Mouse (Mus musculus): Measurements from ENCODE around the gene Nacc2.

The Nacc2 gene

DNA sequence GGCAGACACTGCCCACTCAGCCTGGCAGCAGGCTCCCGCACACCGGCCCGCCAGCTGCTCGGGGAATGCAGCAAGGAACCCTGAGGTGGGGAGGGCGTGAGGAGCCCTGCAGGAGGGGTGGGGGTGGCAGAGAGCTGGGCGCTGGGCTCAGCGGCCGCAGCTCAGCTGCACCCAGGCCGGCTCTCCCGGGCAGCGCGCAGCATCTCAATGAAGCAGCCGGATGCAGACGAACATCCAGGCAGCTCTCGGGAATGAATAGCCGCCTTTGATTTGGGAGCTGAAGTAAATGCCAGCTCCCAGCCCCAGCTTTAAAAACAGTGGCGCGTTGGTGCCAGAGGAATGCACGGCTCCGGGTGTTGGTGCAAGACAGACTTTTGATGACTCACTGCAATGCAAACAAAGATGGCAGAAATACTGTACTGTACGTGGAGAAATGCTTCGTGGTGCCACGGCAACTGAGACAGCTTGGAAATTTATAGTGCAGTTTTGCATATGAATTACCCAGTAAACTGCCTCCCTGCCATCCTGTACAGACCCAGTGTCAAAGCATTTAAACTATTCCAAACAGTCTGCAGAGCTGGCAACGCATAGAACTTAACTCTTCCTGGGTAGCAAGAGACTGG is 31.1 kb downstream of the Nacc2 start:
- no peak for DNase-seq

DNA sequence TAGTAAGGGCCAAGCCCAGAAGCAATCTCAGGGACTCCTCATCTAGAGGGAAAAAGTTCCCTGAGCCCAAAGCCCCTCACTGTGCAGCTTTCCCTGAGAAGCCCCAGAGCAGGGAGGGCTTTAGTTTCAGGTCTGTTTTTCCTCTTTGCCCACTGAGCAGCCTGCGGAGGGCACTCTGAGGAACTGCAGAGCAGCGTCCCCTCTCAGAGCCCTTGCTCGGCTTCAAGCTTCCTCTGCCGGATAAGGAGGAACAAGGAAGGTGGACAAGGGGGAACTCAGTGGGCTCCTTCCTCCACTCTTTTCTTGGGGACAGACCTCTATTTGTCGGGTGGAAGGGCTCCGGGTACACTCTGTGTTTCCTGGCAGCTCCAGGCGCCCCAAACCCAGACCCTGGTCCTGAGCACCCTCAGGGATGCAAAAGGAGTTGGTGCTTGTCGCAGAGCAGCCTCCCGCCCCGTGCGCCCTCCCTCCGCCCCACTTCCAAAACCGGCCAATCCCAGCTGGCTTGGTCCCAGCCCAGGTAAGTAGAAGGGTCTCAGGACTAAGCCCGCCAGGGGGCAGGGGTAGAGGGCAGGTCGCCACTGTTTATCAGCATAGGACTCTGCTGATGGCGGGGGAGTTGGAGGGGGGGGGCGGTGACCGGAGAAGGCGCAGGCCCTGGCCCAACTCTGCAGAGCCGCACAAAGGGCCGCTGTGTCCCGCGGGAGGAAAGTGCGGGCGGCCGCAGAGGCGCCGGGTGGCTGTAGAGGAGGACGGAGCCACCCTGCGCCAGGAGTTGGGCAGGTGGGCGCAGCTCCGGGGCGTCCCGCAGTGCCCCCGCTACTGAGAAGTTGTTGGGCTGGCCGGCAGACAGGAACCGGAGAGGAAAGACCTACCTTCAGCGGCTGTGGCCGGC is 31.9 kb downstream of the Nacc2 start:
- peak; percentile 40 for DNase-seq

DNA sequence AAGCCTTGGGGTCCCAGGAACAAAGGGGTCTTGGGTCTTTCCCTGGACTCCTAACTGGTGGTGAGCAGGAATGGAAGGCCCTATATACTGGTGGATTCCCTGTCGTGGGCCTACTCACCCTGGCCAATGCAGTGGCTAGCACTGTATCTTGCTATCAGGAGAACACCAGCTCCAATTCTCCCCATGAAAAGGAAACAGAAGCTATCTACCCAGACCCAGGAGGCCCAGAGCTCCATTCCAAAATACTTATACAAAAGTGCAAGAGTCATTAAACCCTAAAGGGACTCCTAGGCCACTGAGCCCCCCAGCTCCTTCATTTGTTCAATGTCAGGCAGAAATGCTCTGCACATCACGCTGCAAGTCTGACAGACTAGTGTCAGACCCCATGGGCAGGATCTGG is 34.0 kb downstream of the Nacc2 start:
- no peak for DNase-seq

DNA sequence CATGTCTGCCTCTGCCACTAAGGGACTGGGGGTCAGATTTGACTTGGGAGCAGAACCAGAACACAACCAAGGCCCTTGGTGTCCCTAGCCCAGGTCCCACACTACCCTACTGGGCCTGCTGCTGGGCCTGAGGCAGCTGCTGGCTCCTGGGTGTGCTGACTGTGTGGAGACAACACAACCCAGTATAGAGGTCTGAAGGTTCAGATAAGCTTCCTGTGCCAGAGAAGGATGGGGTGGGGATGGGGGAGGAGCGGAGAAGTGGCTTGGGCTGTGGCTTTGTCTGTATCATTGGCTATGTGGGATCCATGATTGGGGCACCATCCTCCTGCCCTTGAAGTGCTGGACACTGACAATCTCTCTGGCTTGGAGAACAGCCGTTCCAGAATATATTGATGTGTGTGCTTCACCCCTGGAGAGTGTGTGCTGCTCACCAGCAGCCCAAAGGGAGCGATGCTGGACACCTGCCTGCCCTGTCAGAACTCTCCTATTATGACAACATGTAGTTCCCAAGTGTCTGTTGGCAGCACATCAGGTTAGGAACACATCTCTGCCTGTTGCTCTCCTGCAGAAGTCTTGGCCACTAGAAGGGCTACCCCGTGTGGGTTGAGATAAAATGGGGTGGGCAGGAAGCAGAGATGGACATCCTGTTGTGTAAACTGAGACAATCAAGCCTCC is 36.0 kb downstream of the Nacc2 start:
- DNase-seq, result no peak

- no peak for DNase-seq
These were observed 36.5 kb downstream of the Nacc2 start for GRCm38 (mm10) chr2:26086505-26086904.

- no peak for DNase-seq
These were observed 40.1 kb downstream of the Nacc2 start for GRCm38 (mm10) chr2:26082883-26083282.

DNA sequence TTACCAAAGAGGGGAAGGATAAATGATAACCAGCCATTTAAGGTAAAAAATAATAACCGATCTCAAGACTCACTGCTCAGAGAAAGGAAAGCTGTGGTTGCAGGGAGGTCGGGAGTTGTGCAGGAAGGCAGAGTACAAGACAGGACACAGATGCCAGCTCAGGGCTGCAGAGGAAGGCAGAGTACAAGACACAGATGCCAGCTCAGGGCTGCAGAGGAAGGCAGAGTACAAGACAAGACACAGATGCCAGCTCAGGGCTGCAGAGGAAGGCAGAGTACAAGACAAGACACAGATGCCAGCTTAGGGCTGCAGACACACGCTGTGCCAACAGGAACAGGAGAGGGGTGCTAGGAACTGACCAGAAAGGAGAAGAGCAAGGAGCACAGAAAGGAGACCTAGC is 42.2 kb downstream of the Nacc2 start:
- no peak for DNase-seq

- DNase-seq, result no peak
These were observed 43.6 kb downstream of the Nacc2 start for GRCm38 (mm10) chr2:26079409-26079808.

- no peak for DNase-seq
These were observed 46.0 kb downstream of the Nacc2 start for GRCm38 (mm10) chr2:26077068-26077467.

- DNase-seq, result no peak
These were observed 46.9 kb downstream of the Nacc2 start for GRCm38 (mm10) chr2:26076121-26076520.

- DNase-seq, result no peak
These were observed 48.5 kb downstream of the Nacc2 start for GRCm38 (mm10) chr2:26074551-26074950.

DNA sequence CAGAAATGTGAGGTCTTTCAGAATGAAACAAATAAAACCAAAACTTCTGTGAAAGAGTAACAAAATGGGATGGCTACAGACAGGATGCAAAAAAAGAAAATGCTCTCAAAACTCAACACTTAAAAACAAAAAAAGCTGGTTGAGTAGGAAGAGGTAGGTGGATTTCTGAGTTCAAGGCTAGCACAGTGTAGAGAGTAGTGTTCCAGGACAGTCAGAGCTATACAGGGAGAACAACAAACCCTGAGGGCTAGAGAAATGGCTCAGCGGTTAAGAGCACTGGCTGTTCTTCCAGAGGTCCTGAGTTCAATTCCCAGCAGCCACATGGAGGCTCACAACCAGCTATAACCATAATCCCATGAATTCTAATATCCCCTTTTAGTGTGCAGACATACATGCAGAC is 54.4 kb downstream of the Nacc2 start:
- no peak for DNase-seq

DNA sequence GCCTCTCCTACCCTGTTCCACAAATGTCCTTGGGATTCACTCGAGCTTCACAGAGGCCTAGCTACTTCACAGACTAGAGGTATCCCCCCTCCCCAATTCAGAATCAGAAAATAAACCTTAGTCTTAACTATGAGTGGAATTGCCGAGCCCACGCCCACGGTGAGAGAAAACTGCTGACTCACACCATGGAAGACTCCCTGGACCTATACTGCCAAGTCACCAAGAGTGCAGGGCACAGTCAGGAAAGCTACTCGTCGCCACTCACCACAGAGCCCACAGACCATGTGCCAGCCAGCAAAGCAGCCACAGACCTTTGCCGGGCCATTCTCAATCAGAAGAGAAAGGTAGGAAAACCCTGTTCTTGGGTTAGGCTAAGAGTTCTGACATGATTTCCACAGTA is 54.8 kb downstream of the Nacc2 start:
- no peak for DNase-seq

DNA sequence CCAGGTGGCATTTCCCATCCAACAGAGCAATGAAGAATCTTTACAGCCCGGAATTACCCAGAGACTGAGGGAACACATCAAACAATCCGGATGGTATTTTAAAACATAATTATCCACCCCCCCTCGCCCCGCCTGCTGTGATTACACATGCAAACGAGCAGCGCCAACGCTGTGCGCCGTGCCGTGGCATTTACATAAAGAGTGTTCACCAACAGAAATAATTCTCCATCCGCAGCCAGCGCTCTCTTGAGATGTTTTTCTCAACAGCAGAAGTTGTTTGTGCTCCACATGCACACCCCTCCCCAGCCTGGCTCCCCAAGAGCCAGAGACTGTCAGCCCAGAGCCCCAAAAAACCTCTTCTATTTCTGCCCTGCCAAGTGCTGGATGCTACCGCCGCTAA is 56.5 kb downstream of the Nacc2 start:
- no peak for DNase-seq

GRCm38 (mm10) chr2:26062742-26063427 is 60.1 kb downstream of the Nacc2 start:
- DNase-seq, result no peak

- no peak for DNase-seq
These were observed 60.8 kb downstream of the Nacc2 start for GRCm38 (mm10) chr2:26062241-26062640.

- DNase-seq, result no peak
These were observed 61.9 kb downstream of the Nacc2 start for GRCm38 (mm10) chr2:26061018-26061666.

DNA sequence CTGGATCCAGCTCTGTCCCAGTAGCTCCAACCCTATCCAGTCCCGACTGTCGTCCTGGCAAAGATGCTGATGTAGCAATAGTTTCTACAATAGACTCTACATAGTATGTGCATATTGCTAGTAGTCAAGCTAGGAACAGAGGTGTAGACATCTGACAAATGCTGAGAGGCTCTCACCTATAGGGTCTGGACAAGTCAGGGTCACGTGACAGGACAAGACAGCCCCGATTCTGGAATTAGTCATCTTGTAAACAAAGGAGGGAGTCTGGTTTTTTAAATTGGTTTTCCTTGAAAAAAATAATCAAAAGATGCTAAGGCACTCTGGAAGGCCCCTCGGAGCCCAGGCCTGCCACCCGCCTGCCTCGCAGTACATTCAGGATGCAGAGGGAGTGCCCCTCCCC is 66.0 kb downstream of the Nacc2 start:
- DNase-seq, result no peak

DNA sequence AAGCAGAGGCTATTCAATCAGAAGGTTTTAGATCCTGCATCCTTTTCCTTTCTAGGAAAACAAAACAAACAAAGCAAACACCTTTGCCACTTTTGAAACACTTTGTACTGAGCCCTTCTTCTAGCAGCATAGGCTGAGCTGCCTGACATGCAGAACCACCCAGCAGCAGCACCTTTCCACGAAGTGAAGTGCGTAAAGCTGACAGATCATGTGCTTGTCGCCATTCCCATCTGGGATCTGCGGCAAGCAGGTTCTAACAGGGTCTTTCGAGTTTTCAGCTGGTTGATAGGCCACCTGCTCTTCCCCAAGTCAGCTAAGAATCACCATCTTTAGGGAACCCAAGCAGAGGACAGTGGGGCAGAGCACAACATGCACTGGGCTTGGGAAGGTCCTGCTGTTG is 66.8 kb downstream of the Nacc2 start:
- DNase-seq, result no peak

GRCm38 (mm10) chr2:26055747-26056102 is 67.3 kb downstream of the Nacc2 start:
- no peak for DNase-seq

DNA sequence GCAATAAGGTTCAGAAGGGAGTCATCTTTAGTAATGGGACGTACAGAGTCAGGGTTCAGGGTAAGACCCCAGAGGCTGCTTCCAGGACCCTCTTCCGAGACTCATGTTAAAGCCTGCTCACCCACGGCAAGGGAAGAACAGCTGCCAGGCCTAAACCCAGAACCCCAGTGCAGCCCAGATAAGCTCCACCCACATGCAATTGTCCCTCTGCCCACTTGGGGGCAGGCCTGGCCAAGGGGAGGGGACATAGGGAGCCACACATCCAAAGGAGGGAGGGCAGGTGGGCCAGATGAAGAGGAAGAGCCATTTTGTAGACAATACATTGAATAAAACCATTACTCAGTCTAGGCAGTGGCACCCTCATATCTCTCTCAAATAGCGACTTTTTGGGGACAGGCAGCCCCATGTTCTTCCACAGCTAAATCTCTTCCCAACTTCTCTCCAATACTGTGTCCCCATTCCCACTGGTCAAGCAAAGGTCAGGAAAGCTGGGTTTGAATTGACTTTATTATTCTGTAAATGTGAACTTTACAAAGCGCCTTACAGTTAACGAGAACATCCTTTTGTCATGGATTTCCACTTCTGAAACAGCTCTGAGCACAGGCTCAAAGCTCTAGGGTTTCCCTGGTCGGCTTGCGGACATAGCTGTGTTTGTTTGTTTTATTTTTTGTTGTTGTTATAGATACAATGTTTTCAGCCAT is 67.8 kb downstream of the Nacc2 start:
- DNase-seq, result peak; percentile 70

GRCm38 (mm10) chr2:26052806-26053205 is 70.2 kb downstream of the Nacc2 start:
- DNase-seq, result no peak
